Mouse (Mus musculus) megakaryocyte-erythroid progenitor cell, adult 5-6 weeks (primary cell): Measurements from ENCODE around the gene Abca17. TPM values are rescaled to one million over a fixed set of nuclear protein-coding genes. Genes with fewer than 3 reads are reported as not detected.
A peak's percentile ranks its signal among the peaks of the same experiment; 100 is the strongest.

Experiments used
- ATAC-seq: replicated peaks from 2 replicates; pipeline ENCODE4 v1.8.0; 2016; ENCODE audit warnings: mild to moderate bottlenecking, inconsistent platforms; ENCODE audit not compliant: severe bottlenecking, poor library complexity, low FRiP score, low TSS enrichment
- total RNA-seq, 2 experiments: library from RNA; stranded (forward) in 1 of 2; stranded (reverse) in 1 of 2; fragments of 200-1000, 215-1000 nt in 1 of 2; fragments of >200 nt in 1 of 2; fragmentation: Nextera tagmentation in 1 of 2; gene quantifications; 2 replicates each; pipeline ENCODE4 v1.2.3; 2014 to 2017

The Abca17 gene
- total RNA-seq (2014; fragmentation: Nextera tagmentation) (not detected in 2 replicates), total RNA-seq (2017) (not detected in 2 replicates)

DNA sequence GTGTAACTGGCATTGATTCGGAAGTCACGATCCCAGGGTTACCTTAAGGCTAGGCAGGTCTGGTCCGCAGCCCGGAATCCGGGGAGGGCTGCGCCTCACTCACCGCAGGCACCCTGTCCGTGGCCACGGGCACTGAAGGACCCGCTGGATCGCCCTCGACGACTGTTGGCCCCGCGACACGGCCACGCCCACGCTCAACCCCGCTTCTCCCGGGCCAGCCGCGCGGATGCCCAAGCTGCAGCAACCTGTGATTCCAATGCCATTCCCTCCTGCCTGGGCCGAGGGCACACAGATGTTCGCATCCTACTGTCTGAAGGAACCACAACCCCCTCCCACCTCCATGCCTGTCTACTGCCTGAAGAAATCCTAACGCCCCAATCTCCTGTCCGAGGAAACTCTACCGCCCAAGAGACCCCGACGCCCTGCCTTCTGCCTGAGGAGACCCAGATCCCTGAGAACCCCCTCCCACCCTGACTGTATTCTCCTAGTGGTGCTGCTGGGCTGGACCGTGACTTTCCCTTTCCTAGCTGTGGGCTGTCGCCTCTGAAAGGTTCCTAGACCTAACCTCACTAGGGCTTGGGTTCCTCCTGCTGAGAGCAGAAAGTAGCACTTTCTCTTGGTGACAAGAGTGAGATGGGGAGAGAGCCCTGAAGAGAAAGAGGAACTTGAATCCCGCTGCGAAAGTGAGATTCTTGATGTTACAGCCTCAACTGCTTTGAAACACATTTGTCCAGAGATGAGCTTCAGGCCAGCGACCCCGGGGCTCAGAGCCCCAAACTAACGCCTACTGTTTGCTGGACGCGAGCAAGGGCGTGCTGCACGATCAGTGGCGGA is at the start of gene Abca17:
Gene Abca17 (minus strand): TSS at position 143 of the 834 bp plus-strand sequence.
- no peak for ATAC-seq

GRCm38 (mm10) chr17:24394456-24394855 is 43.6 kb upstream of the Abca17 start:
- ATAC-seq: no peak

- ATAC-seq: no peak
Measured at GRCm38 (mm10) chr17:24393527-24393926, 42.7 kb upstream of the Abca17 start.

DNA sequence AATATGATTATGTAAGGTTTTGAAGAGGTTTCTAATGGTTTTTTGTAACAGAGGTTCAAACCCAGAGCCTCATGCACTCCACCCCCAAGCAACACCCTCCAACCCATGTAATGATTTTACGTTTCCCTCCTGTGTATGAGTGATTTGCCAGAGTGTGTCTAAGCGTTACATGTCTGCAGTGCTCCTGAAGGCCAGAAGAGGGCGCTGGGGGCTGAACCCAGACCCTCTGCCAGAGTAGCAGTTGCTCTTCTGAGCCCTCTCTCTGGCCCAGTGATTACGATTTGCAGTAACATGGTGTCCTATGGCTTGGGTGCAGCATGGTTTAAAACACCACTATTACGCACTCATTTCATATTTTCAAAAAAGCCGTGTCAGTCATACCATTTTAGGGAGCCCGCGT is 40.3 kb upstream of the Abca17 start:
- ATAC-seq: peak; percentile 55; the same call in 1 of the 2 replicates

DNA sequence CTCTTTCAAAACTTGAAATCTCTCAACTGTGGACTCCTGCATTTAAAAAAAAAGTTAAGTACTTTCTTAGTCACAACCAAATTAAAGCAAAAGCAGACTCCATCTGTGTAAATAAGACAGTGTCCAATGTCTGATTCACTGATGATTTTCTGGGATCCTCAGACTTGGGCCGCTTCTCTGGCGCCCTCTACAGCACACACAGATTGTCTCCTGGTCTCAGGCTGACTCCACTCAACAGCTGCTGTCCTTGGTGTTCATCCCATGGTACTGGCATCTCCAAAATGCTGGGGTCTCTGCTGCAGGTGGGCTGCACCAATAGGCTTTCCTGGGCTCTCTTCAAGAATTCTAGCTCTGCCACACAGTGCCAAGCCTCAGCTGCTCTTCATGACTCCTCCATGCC is 39.0 kb upstream of the Abca17 start:
- 0 out of 2 replicates have a peak, but pooled peaks have one; percentile 34 for ATAC-seq

DNA sequence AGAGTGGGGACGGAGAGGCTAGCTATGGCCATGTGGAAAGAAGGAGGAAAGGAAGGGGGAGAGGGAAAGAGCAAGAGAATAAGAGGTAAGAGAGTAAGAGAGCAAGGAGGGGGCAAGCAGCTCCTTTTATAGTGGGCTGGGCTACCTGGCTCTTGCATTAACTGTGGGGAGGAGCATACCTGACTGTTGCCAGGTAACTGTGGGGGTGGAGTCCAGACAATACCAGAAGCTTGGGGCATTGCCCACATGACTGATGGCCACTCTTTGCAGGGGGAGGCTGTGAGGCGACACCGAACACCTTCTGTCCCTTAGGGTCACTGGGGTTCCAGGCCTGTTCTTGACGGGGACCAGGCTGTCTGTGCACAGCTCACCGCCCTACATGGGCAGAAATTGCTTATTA is 37.8 kb upstream of the Abca17 start:
- no peak for ATAC-seq

- no peak for ATAC-seq
Measured at GRCm38 (mm10) chr17:24383789-24384188, 32.9 kb upstream of the Abca17 start.

DNA sequence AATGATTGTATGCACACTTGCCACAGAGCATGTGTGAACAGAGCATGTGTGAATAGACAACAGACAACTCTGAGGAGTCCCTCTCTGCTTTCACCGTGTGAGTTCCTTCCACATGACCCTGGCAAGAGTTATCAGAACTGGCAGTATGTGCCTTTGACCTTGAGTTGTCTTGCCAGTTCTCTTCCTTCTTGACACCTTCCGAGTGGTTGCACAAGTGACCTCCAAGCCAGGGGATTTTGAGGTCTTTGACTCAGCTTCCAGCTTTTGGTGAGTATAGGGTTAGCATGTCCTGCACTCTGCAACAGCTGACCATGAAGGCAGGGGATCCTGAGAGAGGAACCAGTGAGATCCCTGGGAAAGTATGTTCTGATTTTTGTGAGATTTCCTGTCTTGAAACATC is 27.6 kb upstream of the Abca17 start:
- ATAC-seq: no peak

DNA sequence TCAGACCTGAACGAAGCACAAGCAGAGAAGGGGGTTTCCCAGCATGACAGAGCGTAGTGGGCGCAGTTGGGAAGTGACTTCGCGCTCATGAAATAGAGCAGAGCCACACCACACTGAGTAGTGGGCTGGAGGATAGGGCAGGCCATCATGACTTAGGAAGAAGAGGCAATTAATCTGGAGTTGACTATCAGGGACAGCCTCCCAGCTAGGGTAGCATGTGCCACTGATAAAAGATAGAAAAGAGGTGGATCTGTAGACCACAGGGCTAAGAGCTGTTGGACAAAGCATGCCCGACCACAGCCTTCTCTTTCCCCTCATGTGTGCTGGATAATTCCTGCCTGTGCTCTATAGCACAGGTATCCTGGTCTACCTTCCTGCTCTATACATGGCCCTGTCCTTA is 25.0 kb upstream of the Abca17 start:
- ATAC-seq: peak; percentile 68

GRCm38 (mm10) chr17:24375094-24375712 is 24.3 kb upstream of the Abca17 start:
- ATAC-seq: no peak

GRCm38 (mm10) chr17:24365863-24366262 is 15.0 kb upstream of the Abca17 start:
- no peak for ATAC-seq

DNA sequence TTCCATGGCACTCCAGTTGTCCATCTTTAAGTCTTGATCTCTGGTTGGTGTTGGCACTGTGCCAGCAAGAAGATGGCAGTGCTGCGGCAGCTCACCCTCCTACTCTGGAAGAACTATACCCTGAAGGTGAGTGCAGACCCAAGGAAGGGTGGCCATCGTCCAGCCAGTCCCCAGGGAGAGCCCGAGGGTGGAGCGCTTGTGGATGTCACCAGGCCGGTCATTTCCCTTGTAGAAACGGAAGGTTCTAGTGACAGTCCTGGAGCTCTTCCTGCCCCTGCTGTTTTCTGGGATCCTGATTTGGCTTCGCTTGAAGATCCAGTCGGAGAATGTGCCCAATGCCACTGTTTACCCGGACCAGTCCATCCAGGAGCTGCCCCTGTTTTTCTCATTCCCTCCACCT is 13.6 kb upstream of the Abca17 start:
- ATAC-seq: no peak

GRCm38 (mm10) chr17:24362527-24362926 is 11.7 kb upstream of the Abca17 start:
- no peak for ATAC-seq

- no peak for ATAC-seq
Measured at GRCm38 (mm10) chr17:24361291-24361690, 10.4 kb upstream of the Abca17 start.

DNA sequence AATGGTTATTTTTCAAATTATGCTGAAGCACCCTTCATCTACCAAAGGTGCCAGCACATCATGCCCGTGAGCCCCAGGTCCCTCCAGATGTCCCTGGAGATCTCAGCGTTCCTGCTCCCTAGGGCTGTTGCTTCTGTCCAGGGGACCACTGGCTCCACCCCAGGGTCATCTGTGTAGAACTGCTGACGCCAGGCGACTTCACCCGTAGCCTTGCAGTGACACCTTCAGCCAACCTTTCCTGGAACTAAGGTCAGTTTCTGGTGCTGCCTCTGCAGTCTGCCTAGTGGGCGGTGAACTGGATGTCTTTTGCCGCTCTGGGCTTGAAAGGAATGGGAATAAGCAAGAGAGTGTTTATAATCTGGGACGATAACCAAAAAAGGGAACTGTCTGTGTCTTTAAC is 10.0 kb upstream of the Abca17 start:
- ATAC-seq: no peak

GRCm38 (mm10) chr17:24359903-24360302 is 9.0 kb upstream of the Abca17 start:
- ATAC-seq: no peak

DNA sequence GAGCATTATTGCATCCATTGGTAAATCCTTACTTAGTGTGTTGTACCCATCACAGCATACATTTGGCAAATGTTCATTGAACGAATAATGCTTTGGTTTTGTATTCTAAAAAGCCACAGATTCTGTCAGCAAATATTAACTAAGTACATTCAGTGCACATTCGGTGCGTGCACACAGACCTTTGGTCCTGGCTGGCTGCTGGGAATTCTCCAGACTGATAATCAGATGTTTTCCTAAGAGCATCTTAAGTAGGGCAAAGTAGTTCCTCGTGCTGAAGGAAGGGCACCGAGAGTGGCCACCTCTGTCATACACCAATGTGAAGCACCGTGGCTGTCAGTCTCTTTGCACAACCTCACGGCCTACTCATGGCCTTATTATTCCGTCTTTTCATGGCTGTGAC is 8.1 kb upstream of the Abca17 start:
- no peak for ATAC-seq

DNA sequence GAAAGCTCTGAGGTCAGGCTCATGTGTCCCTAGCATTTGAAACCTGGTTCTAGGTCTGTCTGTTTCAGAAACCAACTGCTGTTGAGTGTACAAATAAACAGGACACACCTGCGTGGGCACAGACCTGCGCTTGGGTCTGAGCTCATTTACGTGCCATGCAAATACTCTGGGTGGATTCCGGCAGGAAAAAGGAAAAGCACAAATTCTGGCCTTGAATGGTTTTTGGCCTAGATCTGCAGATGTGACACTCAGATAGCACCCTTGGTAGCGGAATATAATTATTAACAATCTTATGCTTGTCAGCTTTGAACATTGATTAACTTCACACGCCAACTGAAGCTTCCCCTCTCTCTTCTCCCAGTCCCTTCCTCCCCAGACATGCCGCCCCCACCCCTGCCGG is 4.4 kb upstream of the Abca17 start:
- ATAC-seq: no peak

- peak; percentile 71 for ATAC-seq
Measured at GRCm38 (mm10) chr17:24353960-24354359, 3.1 kb upstream of the Abca17 start.

GRCm38 (mm10) chr17:24352370-24353194 is 1.7 kb upstream of the Abca17 start:
- no peak for ATAC-seq
